Mouse (Mus musculus) frontal cortex, adult 2 months (tissue): ENCODE data around the gene Gm43638. TPM values are rescaled to one million over a fixed set of nuclear protein-coding genes. Genes with fewer than 3 reads are reported as not detected.

Experiments
- polyA plus RNA-seq: library from polyadenylated mRNA; depleted of rRNA; stranded (reverse); fragments of >200 nt; gene quantifications from 2 replicates; pipeline ENCODE4 v1.2.3, GENCODE M21; 2012; rRNA removed

Gene Gm43638
- polyA plus RNA-seq, 1 experiment = not detected

Other genes with a start within 250 kb of the Gm43638 start
- not detected in 2 replicates for gene Ugt2b37, start 232.0 kb downstream of the Gm43638 start, polyA plus RNA-seq
- not detected in 2 replicates for gene Ugt2a3, start 149.6 kb downstream of the Gm43638 start, polyA plus RNA-seq
- not detected in 2 replicates for gene Ugt2b38, start 62.6 kb downstream of the Gm43638 start, polyA plus RNA-seq
- 0.74 TPM in 1 of 2 replicates, not detected in the other for gene Ugt2a2, start 4.5 kb downstream of the Gm43638 start, polyA plus RNA-seq
- gene Ugt2a1, start 4.1 kb upstream of the Gm43638 start, polyA plus RNA-seq = 0.24 and 2.1 TPM in 2 replicates
- not detected in 2 replicates for gene Sult1b1, start 51.4 kb upstream of the Gm43638 start, polyA plus RNA-seq
- 0.18 and 0.42 TPM in 2 replicates for gene Sult1d1, start 82.2 kb upstream of the Gm43638 start, polyA plus RNA-seq
- gene Sult1e1, start 104.8 kb upstream of the Gm43638 start, polyA plus RNA-seq = 0.11 TPM in 1 of 2 replicates, not detected in the other
- gene Csn1s1, start 179.4 kb upstream of the Gm43638 start, polyA plus RNA-seq = not detected in 2 replicates
- not detected in 2 replicates for gene Csn2, start 212.8 kb upstream of the Gm43638 start, polyA plus RNA-seq